Mouse (Mus musculus) spleen, adult 2 months (tissue): ENCODE data around the gene Slco4c1.

Source experiments
- CTCF ChIP-seq: fragments of 200-500 bp; IDR thresholded peaks from 2 replicates; pipeline ENCODE4 v1.5.1; 2011; ENCODE audit warnings: mild to moderate bottlenecking, inconsistent platforms; ENCODE audit not compliant: insufficient read depth, insufficient read length, insufficient replicate concordance; ENCODE audit errors: extremely low read depth
- POLR2A ChIP-seq: fragments of 200-500 bp; IDR thresholded peaks from 2 replicates; pipeline ENCODE4 v1.6.1; 2011; ENCODE audit warnings: low read depth, low read length, inconsistent platforms

DNA sequence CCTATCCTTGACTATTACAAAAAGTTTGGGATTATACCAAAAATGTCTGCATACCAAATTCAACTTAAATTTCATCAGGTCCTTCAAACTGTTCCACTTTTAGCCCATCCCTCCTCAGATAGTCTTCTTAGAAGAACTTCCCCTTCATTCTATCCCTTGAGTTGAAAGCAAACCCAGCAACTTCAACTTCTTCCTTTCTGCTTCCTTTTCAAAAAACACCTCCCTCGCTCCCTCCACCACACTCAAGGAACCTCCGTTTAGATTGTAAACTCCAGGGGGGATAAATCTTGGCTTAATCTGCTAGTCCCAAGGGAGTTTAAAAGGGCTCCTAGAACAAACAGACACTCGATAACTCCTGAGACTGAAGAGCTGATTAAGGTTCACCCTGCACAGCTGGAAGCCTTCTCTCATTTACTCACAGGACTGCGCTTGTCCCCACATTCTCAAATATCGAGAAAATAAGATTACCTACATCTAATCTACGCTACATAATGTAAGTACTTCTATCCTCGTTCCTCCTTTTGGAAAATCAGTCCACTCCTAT is 1.1 kb downstream of the Slco4c1 start:
- TF ChIP-seq POLR2A (no peak), CTCF (no peak)
